Mouse (Mus musculus): Measurements from ENCODE around the gene Tspan18.

- TF ChIP-seq POLR2A (IDR thresholded peaks at IDR 0.05; ENCODE audit: low read depth, low read length) (no peak), CTCF (IDR thresholded peaks at IDR 0.05; ENCODE audit: extremely low read depth, insufficient read length, insufficient replicate concordance, low read depth, low read length) (no peak)
Observed at GRCm38 (mm10) chr2:93232141-93232540, 102.2 kb downstream of the Tspan18 start.
